Mouse (Mus musculus) liver, adult 2 months (tissue): ENCODE data around the gene Spaca4.

Source experiments
- CTCF ChIP-seq: fragments of 200-500 bp; IDR thresholded peaks from 2 replicates; pipeline ENCODE4 v1.5.1; 2011; ENCODE audit warnings: low read depth, low read length, control low read depth
- POLR2A ChIP-seq: fragments of 200-500 bp; IDR thresholded peaks from 2 replicates; pipeline ENCODE4 v1.6.1; 2011; ENCODE audit warnings: low read length, control low read depth; ENCODE audit not compliant: insufficient read depth; ENCODE audit errors: extremely low read depth

DNA sequence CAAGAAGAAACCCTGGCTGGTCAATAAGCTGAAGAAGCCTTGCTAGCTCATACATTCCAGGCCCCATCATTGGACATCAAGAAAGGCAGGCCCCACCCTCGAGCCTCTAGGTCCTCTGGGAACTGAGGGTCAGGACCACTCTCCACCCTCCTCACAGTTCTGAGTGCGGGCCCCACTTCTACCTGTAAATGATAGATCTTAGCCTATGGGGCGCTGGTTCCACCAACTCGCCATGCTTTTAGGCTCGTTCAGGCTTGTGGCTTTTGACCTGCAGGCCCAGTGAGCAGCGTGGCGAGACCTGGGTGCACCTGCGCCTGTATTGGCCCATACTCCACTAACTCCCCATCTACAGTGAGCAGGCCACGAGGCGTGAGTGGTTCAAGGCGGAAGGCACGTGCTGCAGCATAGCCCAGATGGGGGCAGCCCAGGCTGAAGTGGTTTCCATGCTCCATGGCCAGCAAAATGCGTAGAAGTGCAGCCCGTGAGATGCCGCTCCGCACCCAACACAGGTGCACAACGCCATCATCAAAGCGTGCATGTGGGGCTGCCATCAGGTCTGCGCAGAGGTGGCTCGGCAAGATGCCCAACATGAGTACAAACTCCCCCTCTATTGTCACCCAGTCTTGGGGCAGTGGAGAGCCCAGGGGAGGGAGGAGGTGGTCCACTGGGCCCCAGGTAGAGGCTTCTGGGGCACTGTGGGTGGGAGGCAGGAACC is 15.0 kb downstream of the Spaca4 start:
- TF ChIP-seq CTCF (peak; percentile 13; the same call in 1 of the 2 replicates), POLR2A (peak; percentile 25; the same call in 1 of the 2 replicates)
